Mouse (Mus musculus) CD4-positive naive resting alpha-beta T cell, adult 76 days (primary cell): Measurements from ENCODE around the gene Pdp2. TPM values are rescaled to one million over a fixed set of nuclear protein-coding genes. Genes with fewer than 3 reads are reported as not detected.

Experiments used
- total RNA-seq: library from RNA; stranded (reverse); gene quantifications from one replicate; pipeline ENCODE4 v1.2.4, GENCODE M21; 2023

The Pdp2 gene
- 9.6 TPM for total RNA-seq

GRCm38 (mm10) chr8:104591133-104591834 is at the start of gene Pdp2:
Gene Pdp2, plus strand, starts transcription at chr8:104591451.

GRCm38 (mm10) chr8:104624161-104624560 is 32.9 kb downstream of the Pdp2 start, which contains the start of gene Cdh16:
Gene Cdh16, minus strand, starts transcription at chr8:104624396.

GRCm38 (mm10) chr8:104630981-104631663 is 39.9 kb downstream of the Pdp2 start, which contains the start of gene Rrad:
Gene Rrad, minus strand, starts transcription at chr8:104631327.

GRCm38 (mm10) chr8:104641426-104642323 is 50.4 kb downstream of the Pdp2 start, which contains the start of gene Ciao2b:
Gene Ciao2b, minus strand, starts transcription at chr8:104641965.

Other genes with a start within 250 kb of the Pdp2 start
- 4.6 TPM for gene Cmtm4, start 195.6 kb upstream of the Pdp2 start, total RNA-seq
- 106 TPM for gene Dync1li2, start 148.4 kb upstream of the Pdp2 start, total RNA-seq
- gene Terb1, start 81.5 kb upstream of the Pdp2 start, total RNA-seq = 0.50 TPM
- gene Nae1, start 56.8 kb upstream of the Pdp2 start, total RNA-seq = 56.8 TPM
- gene Car7, start 56.8 kb upstream of the Pdp2 start, total RNA-seq = 2.1 TPM
- gene Cdh16, start 32.9 kb downstream of the Pdp2 start, total RNA-seq = not detected
- 63.8 TPM for gene Rrad, start 39.9 kb downstream of the Pdp2 start, total RNA-seq
- 36.2 TPM for gene Ciao2b, start 50.5 kb downstream of the Pdp2 start, total RNA-seq
- not detected for gene Ces2a, start 142.6 kb downstream of the Pdp2 start, total RNA-seq
- not detected for gene Ces2b, start 240.1 kb downstream of the Pdp2 start, total RNA-seq